Mouse (Mus musculus): ENCODE measurements around the gene Cgn. TPM values are rescaled to one million over a fixed set of nuclear protein-coding genes. Genes with fewer than 3 reads are reported as not detected.

Cgn gene
- polyA plus RNA-seq, 1 experiment = 5.3 TPM

Other genes starting within 250 kb of the Cgn start
- 7.9 and 10.0 TPM in 2 replicates for gene Snx27, start 203.8 kb downstream of the Cgn start, polyA plus RNA-seq (2012; rRNA removed)
- gene Gm10972, start 143.4 kb downstream of the Cgn start, polyA plus RNA-seq (2012; rRNA removed) = not detected in 2 replicates
- gene Tuft1, start 127.6 kb downstream of the Cgn start, polyA plus RNA-seq (2012; rRNA removed) = 10.5 and 10.7 TPM in 2 replicates
- gene Selenbp2, start 92.9 kb downstream of the Cgn start, polyA plus RNA-seq (2012; rRNA removed) = 6.3 and 6.4 TPM in 2 replicates
- 16.2 and 21.9 TPM in 2 replicates for gene Pogz, start 51.1 kb upstream of the Cgn start, polyA plus RNA-seq (2012; rRNA removed)
- gene Psmb4, start 100.5 kb upstream of the Cgn start, polyA plus RNA-seq (2012; rRNA removed) = 284 and 285 TPM in 2 replicates
- gene Selenbp1, start 146.6 kb upstream of the Cgn start, polyA plus RNA-seq (2012; rRNA removed) = 130 and 163 TPM in 2 replicates
- 12.5 and 15.4 TPM in 2 replicates for gene Rfx5, start 167.6 kb upstream of the Cgn start, polyA plus RNA-seq (2012; rRNA removed)
- 43.4 and 50.7 TPM in 2 replicates for gene Pi4kb, start 188.2 kb upstream of the Cgn start, polyA plus RNA-seq (2012; rRNA removed)
- gene Zfp687, start 229.0 kb upstream of the Cgn start, polyA plus RNA-seq (2012; rRNA removed) = 24.9 and 28.0 TPM in 2 replicates